Mouse (Mus musculus) megakaryocyte, embryonic 14.5 days (primary cell): ENCODE data around the gene Fbxo24.

Experiments
- FLI1 ChIP-seq: IDR thresholded peaks from 2 replicates; pipeline ENCODE4 v1.6.1; 2012; ENCODE audit warnings: low read length, inconsistent platforms, mixed read lengths
- GATA1 ChIP-seq: IDR thresholded peaks from 3 replicates; pipeline ENCODE4 v1.6.1; 2012; ENCODE audit warnings: mixed read lengths, low read length, inconsistent platforms, borderline replicate concordance

DNA sequence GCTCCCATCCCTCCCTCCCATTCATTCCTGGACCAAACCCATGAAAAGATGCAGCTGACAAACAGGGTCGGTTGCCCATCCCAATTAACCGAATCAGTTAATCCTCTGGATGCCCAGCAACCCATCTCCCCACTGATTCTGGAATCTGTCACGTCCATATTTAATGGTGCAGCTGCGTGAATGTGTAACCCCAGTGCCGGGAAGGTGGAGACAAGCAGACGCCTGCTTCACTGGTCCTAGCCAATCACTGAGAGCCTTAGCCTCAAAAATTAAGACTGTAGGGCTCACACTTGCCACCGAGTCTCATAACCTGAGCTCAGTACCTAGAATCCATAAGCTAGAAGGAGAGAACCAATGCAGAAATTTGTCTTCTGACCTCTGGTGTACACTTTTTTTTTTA lies 32.9 kb downstream of the Fbxo24 start:
- no peak for TF ChIP-seq GATA1
- no peak for TF ChIP-seq FLI1
